Mouse (Mus musculus) ovary, postnatal 14 days (tissue): ENCODE data around the gene Cyb5r2.

Source experiments
- DNase-seq: peaks from one replicate; pipeline ENCODE4 v3.0.0; 2022; ENCODE audit warnings: low spot score

Cyb5r2 gene

GRCm38 (mm10) chr7:107757308-107758151 lies at the start of gene Cyb5r2:
Gene Cyb5r2, minus strand, starts transcription at chr7:107758032.
- DNase-seq: no peak

DNA sequence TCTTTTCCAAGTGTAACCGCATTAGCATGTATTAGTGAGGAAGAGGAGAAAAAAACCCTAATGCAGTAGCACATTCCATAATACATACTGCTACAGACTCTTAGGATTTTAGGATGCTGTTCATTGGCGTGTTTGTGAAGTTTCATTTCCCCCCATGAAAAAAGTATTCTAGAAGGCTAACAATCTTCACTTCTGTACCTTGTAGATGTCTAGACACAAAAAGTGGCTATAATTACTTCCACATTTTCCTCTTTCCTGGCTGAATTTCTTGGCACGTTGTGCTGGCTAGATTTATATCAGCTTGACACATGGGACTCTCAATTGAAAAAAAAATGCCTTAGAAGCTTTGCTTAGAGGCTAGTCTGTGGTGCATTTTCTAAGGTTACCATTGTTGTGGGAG lies 44.3 kb upstream of the Cyb5r2 start:
- DNase-seq: no peak

DNA sequence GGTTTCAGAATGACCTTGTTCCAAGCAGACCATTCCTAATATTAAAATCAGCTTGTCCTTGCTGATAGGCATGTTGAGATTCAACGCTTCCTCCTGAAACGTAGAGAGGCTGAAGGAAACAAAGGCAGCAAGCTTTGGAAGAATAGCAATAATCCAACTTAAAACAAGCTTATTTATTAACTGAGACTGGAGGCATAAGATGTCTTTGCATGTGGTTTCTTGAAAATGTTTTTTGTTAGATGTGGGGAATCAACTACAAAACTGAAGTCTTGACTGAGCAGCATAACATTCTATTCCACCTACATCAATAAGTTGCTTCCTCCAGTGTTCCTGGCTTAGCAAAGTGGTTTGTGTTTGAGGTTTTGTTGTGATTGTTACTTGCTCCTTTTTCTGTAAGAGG lies 43.3 kb upstream of the Cyb5r2 start, which contains the start of gene Ovch2:
Ovch2 (minus strand) TSS at position 101 of the 400 bp plus-strand sequence.
- DNase-seq: no peak

- no peak for DNase-seq
These were observed 38.7 kb upstream of the Cyb5r2 start for GRCm38 (mm10) chr7:107796500-107796899.

GRCm38 (mm10) chr7:107787977-107788620 lies 30.3 kb upstream of the Cyb5r2 start:
- no peak for DNase-seq

GRCm38 (mm10) chr7:107779611-107780010 lies 21.8 kb upstream of the Cyb5r2 start:
- no peak for DNase-seq

DNA sequence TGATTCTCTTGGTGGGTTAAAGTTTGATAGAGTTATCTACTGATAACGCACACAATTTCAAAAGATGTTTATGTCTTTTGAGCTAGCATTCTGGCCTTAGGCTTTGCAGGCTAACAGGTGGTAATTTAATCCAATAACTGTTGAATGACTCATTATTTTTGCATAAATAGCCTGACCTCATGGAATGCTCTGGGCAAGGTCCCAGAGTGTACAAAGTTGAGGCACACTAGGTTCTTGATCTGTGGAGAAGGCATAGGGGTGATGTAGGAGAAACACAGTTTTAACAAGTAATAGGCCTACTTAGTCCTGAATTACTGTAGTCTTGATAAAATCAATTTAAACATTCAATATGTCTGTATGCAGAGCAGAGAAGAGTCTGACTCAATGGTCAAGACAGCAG lies 20.4 kb upstream of the Cyb5r2 start:
- DNase-seq: no peak

DNA sequence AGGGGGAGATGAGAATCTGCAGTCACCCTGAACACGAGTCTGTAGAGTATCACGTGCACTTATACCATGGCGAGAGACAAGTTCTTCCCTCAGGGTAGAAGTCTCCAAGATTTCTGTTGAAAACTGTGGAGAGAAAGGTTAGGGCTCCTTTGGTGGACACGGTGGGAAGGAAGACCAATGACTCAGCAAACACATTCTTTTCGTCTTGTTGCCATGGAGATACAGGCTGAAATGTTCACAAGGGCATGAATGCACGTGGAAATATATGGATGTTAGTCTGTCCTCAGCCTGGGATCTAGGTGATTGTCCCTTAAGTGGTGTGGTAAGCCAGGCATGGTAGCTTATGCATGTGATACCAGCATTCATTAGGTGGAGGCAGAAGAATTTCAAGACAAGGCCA lies 13.0 kb upstream of the Cyb5r2 start:
- no peak for DNase-seq

DNA sequence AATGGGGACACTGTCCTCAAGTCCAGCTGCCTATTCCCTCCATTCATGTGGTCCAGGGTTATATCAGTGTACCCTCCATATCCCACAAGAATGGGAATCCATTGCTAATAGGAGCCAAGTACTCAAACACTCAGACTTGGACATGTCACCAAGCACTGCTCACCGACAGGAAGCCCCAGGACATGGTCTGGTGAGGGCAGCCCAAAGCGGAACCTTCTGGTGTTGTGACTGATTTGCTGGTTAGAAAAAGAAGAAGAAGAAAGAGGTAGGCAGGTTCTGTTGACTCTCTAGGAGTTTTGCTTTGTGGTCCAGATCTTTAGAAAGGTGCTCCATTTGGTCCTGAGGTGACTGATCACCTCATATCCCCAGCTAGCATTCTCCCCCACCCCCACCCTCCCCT lies 1.1 kb downstream of the Cyb5r2 start:
- no peak for DNase-seq

DNA sequence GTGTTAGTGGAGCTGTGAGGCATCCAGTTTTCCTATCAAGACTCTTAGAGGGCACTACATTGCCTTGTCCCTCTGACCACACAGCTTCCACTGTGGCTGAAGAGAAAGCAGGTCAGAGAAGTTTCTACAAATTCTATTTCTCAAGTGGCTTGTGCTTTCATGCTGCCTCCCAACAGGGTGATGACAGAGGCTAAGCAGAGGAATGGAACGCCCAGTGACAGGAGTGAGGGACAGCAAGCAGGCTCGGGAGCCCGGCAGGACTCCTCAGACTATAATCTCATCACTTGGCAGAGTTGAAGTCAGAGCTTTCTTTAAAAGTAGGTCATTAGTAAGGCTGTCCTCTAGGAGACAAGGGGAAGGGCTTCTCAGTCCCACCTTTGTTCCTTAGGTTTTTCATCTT lies 1.9 kb downstream of the Cyb5r2 start:
- no peak for DNase-seq

GRCm38 (mm10) chr7:107752031-107752520 lies 5.8 kb downstream of the Cyb5r2 start:
- DNase-seq: no peak

GRCm38 (mm10) chr7:107749721-107750120 lies 8.1 kb downstream of the Cyb5r2 start:
- no peak for DNase-seq

GRCm38 (mm10) chr7:107749270-107749669 lies 8.6 kb downstream of the Cyb5r2 start:
- DNase-seq: peak; percentile 43

- peak; percentile 62 for DNase-seq
These were observed 9.9 kb downstream of the Cyb5r2 start for GRCm38 (mm10) chr7:107747954-107748353.

- DNase-seq: no peak
These were observed 10.4 kb downstream of the Cyb5r2 start for GRCm38 (mm10) chr7:107747476-107747875.

DNA sequence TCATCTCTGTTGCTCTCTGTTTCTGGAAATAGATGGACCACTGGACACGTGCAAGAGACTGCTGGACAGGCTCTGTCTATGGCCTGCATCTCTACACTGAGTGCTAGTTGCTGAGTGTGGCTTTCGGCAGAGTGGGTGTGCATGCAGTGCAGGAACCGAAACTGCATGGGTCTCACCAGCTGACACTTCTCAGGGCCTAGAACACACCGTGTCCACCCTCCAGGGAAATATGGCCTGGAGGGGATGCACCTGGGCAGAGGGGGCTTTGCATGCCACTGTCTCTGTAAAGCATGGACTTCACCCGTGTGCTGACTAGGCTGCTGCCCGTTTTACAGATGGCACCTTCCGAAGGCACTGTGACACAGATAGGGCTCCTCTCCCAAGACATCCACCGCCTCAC lies 11.8 kb downstream of the Cyb5r2 start:
- no peak for DNase-seq

DNA sequence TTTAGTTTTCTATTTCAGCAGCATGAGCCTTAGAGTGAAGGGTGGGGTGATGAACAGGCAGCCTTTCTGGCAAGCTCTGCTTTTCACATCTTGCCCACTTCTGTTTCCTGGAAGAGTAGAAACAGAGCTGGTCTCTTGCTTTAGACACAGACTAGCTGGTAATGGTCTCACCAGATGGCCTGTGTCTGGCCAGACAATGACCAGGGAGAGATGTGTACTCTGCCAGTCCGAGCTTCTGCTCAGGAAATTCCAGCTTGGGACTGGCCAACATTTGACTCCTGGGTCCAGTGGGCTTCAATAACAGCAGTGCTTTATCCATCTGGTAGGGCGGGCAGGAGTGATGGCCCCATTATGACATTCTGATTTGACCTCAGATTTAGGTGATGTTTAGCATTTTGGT lies 12.7 kb downstream of the Cyb5r2 start:
- DNase-seq: no peak

DNA sequence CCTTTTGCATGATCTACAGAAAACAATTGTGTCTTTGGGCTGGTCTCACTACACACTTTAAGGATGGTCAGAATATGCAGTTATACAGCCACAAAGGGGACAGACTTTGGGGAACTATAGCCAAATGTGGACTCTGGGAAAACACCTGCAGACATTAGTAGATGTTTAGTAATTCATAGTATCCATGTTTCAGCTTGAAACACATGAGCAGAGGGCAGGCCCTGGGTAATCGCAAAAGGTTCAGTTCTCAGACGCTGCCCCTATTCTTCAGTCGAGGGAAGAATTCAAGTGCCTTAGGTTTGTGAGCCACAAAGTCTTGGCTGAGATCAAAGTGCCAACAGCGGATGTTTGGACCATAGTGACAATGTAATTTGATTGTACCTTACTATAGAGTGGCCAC lies 13.4 kb downstream of the Cyb5r2 start:
- DNase-seq: no peak

- no peak for DNase-seq
These were observed 14.8 kb downstream of the Cyb5r2 start for GRCm38 (mm10) chr7:107742963-107743465.

- DNase-seq: no peak
These were observed 19.1 kb downstream of the Cyb5r2 start for GRCm38 (mm10) chr7:107738726-107739125.

DNA sequence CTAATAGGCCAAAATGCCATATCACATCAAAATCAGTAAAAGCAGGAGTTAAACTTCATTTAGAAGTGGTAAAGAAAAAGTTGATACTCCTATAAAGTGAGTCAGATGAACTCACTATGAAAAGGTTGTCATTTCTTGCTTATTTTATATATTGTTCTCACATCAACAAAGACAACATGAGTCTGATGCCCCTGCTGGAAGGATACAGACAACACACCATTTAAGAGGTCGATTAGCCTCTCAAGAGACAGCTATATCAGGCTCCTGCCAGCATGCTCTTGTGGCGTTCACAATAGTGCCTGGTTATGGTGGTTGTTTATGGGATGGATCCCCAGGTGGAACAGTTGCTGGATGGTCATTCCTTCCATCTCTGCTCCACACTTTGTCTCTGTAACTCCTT lies 24.7 kb downstream of the Cyb5r2 start:
- DNase-seq: no peak

DNA sequence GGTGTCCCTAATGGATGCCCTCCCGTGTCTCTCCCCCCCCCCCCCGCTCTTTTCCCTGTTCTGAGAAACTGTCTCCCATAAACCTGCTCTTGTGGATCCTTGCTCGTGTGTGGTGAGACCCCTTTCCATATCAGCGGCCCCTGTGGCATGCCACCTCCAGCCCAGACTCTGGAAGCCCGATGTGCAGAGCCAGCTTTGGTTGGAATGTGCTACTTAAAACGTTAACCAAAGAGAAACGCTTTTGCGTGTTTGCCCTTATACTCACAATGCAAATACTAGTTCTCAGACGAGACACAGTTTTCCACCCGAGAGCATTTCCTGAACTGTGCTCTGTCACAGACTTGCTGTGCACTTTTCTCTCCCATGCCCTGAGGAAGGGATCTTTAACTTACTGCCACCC lies 27.2 kb downstream of the Cyb5r2 start:
- DNase-seq: no peak

DNA sequence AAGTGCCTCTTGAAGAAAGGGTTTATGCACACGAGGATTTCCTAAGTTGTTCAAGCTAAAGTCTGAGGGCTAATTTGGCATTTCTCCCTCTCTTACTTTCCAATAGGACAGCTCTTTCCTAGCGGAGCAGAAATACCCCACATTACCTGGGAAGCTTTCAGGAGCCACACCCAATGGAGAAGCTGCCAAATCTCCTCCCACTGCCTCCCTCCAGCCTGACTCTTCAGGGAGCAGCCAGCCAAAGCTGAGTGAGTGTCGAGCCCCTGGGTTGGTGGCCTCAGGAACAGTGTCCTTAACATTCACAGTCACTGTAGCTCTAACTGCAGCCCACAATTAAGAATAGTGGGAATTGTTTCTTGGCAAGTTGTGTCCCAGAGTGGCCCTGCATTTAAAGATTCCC lies 30.3 kb downstream of the Cyb5r2 start:
- DNase-seq: no peak
